Mouse (Mus musculus) WW6 (cell line): ENCODE data around the gene Adamts2.

ENCODE experiments used
- DNase-seq: peaks from one replicate; pipeline ENCODE4 v3.0.0-alpha.2; 2013; ENCODE audit warnings: low read depth, low spot score

The Adamts2 gene

GRCm38 (mm10) chr11:50601641-50602355 lies at the start of gene Adamts2:
TSS of gene Adamts2 (plus strand) at chr11:50602084.
- DNase-seq: no peak

GRCm38 (mm10) chr11:50557064-50557463 lies 44.8 kb upstream of the Adamts2 start:
- DNase-seq: no peak

GRCm38 (mm10) chr11:50559108-50559507 lies 42.8 kb upstream of the Adamts2 start:
- DNase-seq: peak; percentile 34

- no peak for DNase-seq
These were observed 36.2 kb upstream of the Adamts2 start for GRCm38 (mm10) chr11:50565466-50566211.

GRCm38 (mm10) chr11:50571448-50571847 lies 30.4 kb upstream of the Adamts2 start:
- no peak for DNase-seq

- no peak for DNase-seq
These were observed 25.4 kb upstream of the Adamts2 start for GRCm38 (mm10) chr11:50576521-50576920.

- DNase-seq: no peak
These were observed 14.9 kb upstream of the Adamts2 start for GRCm38 (mm10) chr11:50587026-50587425.

- no peak for DNase-seq
These were observed 14.1 kb upstream of the Adamts2 start for GRCm38 (mm10) chr11:50587787-50588186.

GRCm38 (mm10) chr11:50589060-50589459 lies 12.8 kb upstream of the Adamts2 start:
- DNase-seq: no peak

GRCm38 (mm10) chr11:50591053-50591452 lies 10.8 kb upstream of the Adamts2 start:
- no peak for DNase-seq

GRCm38 (mm10) chr11:50592892-50593553 lies 8.9 kb upstream of the Adamts2 start:
- DNase-seq: no peak

- DNase-seq: no peak
These were observed 5.3 kb upstream of the Adamts2 start for GRCm38 (mm10) chr11:50596571-50596970.

- DNase-seq: no peak
These were observed 2.7 kb upstream of the Adamts2 start for GRCm38 (mm10) chr11:50599156-50599555.

GRCm38 (mm10) chr11:50602356-50603081 lies 635 bp downstream of the Adamts2 start:
- DNase-seq: no peak

GRCm38 (mm10) chr11:50603082-50603910 lies 1.4 kb downstream of the Adamts2 start:
- peak; percentile 84 for DNase-seq

GRCm38 (mm10) chr11:50604371-50604770 lies 2.5 kb downstream of the Adamts2 start:
- DNase-seq: no peak

GRCm38 (mm10) chr11:50611181-50611580 lies 9.3 kb downstream of the Adamts2 start:
- DNase-seq: no peak

GRCm38 (mm10) chr11:50617015-50617543 lies 15.2 kb downstream of the Adamts2 start:
- DNase-seq: no peak

GRCm38 (mm10) chr11:50620926-50621325 lies 19.0 kb downstream of the Adamts2 start:
- DNase-seq: no peak

- DNase-seq: no peak
These were observed 19.5 kb downstream of the Adamts2 start for GRCm38 (mm10) chr11:50621364-50621763.
